Mouse (Mus musculus): Measurements from ENCODE around the gene Cmtm5.
"Not testable (repeated sequence)": the region's sequence is repeated elsewhere in the genome, so short reads cannot be mapped to it uniquely, and the experiment has no call there.

The Cmtm5 gene

GRCm38 (mm10) chr14:54932645-54933150, 3.4 kb upstream of the Cmtm5 start, which contains the start of gene Il25:
Gene Il25, plus strand, starts transcription at chr14:54932695.
- DNase-seq (ENCODE audit: low read depth, low spot score) = no peak

- no peak for DNase-seq (ENCODE audit: low read depth, low spot score)
These were observed 735 bp downstream of the Cmtm5 start for GRCm38 (mm10) chr14:54936831-54937160.

- DNase-seq (ENCODE audit: low read depth, low spot score) = no peak
These were observed 1.5 kb downstream of the Cmtm5 start for GRCm38 (mm10) chr14:54937361-54938182.

DNA sequence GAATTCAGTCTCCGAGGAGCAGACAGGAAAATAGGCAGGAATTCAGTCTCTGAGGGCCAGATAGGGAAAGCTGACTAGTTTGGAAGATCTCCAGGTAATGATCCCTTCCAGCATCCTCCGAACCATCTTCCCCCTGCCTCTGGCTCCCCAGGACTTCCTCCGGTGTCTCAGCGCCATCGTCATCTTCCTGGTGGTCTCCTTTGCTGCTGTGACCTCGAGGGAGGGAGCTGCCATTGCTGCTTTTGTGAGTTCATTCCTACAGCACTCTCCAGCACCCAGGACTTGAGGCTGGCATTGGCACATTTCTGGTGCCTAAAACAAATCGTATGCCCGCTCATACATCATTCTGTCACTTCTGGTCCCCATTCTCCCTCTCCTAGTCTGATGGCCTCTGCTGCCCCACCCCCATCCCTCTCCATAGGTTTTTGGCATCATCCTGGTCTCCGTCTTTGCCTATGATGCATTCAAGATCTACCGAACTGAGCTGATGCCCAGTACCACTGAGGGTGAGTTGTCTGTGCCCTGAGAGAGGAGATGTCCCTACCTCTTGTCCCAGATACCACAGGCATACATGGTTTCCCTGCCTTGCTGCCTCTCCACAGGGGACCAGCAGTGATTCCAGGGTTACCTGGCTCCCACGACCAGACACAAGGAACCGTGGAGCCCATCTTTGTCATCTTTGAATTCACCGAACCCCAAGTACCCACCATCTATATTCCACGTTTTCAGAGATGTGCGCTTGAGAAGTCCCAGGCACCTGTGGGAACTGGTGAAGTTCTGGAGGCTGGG, 2.6 kb downstream of the Cmtm5 start:
- DNase-seq (ENCODE audit: low read depth, low spot score) = no peak

GRCm38 (mm10) chr14:54939434-54940175, 3.5 kb downstream of the Cmtm5 start:
- DNase-seq (ENCODE audit: low read depth, low spot score) = peak; percentile 78

DNA sequence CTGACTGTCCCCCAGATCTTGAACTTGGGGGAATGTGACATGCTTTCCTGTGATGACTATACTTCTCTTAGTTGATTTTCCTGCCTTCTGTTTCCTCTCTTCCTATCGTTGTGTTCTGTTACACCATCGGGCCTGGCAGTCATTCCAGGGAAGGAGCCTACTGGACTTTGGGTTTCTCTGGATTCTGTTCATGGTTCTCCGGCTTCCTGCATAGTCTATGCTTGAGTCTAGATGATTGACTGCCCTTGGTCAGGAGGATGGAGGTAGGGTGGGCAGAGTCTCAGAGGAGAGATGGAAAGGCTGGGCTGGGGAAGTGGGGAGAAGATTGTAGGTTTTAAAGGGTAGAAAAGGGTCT, 4.1 kb downstream of the Cmtm5 start:
- DNase-seq (ENCODE audit: low read depth, low spot score) = no peak

- no peak for DNase-seq (ENCODE audit: low read depth, low spot score)
These were observed 5.2 kb downstream of the Cmtm5 start for GRCm38 (mm10) chr14:54941024-54941978.

DNA sequence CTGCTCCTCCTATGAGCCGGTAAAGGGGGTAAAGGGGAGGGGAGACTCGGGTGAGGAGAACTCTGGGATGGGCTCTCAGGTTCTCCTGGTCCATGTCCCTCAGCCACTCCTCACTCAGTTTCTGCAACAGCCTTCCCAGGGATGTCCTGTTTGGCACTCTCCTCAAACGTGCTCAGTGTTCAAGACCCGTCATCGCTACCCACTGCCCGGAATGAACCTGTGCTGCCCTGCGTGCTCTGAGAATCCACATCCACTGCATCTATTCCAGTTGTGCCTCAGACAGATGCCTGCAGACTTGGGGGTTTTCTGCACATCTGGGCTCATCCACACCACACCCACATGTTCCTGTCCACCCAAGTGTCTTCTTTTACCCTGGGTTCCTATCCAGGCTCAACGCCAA, 6.4 kb downstream of the Cmtm5 start:
- no peak for DNase-seq (ENCODE audit: low read depth, low spot score)

- DNase-seq (ENCODE audit: low read depth, low spot score) = no peak
These were observed 7.9 kb downstream of the Cmtm5 start for GRCm38 (mm10) chr14:54943971-54944370.

DNA sequence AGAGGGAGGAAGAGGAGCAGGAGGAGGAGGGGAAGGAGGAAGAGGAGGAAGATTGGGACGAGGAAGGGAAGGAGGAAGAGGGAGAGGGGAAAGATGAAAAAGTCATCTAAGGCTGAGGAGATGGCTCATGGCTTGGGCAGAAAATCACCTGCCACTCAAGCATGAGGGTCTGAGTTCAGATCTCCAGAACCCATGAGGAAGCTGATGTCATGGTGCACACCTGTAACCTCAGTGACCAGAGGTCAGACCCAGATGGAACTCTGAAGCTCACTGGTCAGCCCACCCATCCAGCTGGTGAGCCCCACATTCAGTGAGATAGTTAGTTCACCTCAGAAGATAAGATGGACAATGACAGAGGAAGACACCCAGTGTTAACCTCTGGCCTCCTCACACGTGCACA, 8.9 kb downstream of the Cmtm5 start:
- peak; percentile 9 for DNase-seq (ENCODE audit: low read depth, low spot score)

GRCm38 (mm10) chr14:54945975-54946704, 10.1 kb downstream of the Cmtm5 start:
- peak; percentile 88 for DNase-seq (ENCODE audit: low read depth, low spot score)

DNA sequence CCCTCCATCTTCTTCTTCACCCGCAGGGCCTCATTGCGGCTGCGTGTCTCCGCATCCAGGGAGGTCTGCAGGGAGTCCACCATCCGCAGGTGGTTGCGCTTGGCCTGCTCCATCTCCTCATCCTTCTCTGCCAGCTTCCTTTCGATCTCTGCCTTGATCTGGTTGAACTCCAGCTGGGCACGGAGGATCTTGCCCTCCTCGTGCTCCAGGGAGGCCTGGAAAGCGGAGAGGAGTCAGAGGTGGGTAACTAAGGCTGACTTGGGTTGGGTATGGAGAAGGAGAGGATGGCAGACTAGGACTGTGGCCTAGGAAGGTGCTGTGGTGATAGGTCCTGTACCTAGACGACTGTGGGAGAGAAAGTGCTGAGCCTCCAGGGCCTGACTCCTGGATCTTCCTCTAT, 10.9 kb downstream of the Cmtm5 start:
- DNase-seq (ENCODE audit: low read depth, low spot score) = not testable (repeated sequence)

DNA sequence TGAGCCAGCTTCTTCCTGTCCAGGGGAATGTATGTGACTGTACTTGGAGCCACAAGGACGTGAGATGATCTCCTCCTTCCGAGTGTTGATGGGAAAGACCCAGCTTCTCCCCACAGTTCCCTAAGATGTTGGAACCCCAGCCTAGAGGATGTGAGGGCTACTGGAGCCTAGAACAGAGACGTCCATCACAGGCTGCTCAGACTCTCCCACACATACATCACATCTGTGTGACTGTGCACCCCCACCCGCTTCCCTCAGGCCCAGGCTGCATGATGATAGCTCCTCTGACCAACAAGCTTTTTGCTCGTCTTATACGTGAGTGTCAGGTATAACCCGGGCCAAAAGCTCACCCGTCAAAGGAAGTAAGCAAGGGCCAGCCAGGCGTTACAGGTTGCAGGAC, 12.7 kb downstream of the Cmtm5 start:
- no peak for DNase-seq (ENCODE audit: low read depth, low spot score)

- no peak for DNase-seq (ENCODE audit: low read depth, low spot score)
These were observed 14.4 kb downstream of the Cmtm5 start for GRCm38 (mm10) chr14:54950493-54950892.

DNA sequence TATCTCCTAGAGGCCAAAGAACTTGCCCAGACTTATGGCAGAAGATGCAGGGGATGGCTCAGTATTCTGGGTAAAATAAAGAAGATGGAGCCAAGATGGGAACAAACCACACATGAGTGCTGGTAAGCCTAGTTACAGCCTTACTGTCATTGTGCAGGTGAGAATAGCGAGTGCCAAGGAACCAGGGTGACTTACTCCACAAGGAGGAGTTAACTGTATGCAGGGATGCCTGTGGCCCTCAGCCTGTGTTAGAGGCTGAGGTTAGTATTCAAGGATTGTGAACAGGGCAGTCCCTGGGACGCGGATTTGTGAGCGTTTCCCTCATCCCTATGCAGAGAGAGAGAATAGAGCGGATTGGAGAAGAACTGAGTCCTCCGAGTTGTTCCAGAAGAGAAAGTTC, 15.5 kb downstream of the Cmtm5 start:
- no peak for DNase-seq (ENCODE audit: low read depth, low spot score)

- DNase-seq (ENCODE audit: low read depth, low spot score) = no peak
These were observed 17.7 kb downstream of the Cmtm5 start for GRCm38 (mm10) chr14:54953664-54954206.

GRCm38 (mm10) chr14:54954474-54954873, 18.4 kb downstream of the Cmtm5 start:
- DNase-seq (ENCODE audit: low read depth, low spot score) = no peak

- DNase-seq (ENCODE audit: low read depth, low spot score) = no peak
These were observed 19.4 kb downstream of the Cmtm5 start for GRCm38 (mm10) chr14:54955481-54955880.

GRCm38 (mm10) chr14:54956533-54956932, 20.5 kb downstream of the Cmtm5 start:
- no peak for DNase-seq (ENCODE audit: low read depth, low spot score)

DNA sequence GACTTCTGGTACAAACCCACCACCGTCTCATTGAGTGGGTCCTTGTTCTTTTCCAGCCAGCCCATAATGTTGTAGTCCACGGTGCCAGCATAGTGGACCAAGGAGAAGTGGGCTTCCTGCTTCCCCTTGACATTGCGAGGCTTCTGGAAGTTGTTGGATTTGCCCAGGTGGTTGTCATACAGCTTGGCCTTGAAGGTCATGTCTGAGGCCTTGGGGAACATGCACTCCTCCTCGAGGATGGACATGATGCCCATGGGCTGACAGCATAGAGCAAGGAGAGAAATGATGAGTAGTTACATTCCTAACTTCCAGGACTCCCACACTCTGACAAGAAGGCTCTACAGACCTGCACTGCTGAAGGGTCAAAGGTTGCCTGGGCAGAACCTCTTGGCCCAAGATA, 22.4 kb downstream of the Cmtm5 start:
- DNase-seq (ENCODE audit: low read depth, low spot score) = no peak
